Mouse (Mus musculus) left cerebral cortex, adult 9 months (tissue): ENCODE data around the gene Ctf1.
A peak's percentile ranks its signal among the peaks of the same experiment; 100 is the strongest.

Experiments used
- DNase-seq, 2 experiments: peaks; one replicate each; pipeline ENCODE4 v3.0.0; 2022; ENCODE audit warnings: low spot score in 2 of 2

Ctf1 gene

DNA sequence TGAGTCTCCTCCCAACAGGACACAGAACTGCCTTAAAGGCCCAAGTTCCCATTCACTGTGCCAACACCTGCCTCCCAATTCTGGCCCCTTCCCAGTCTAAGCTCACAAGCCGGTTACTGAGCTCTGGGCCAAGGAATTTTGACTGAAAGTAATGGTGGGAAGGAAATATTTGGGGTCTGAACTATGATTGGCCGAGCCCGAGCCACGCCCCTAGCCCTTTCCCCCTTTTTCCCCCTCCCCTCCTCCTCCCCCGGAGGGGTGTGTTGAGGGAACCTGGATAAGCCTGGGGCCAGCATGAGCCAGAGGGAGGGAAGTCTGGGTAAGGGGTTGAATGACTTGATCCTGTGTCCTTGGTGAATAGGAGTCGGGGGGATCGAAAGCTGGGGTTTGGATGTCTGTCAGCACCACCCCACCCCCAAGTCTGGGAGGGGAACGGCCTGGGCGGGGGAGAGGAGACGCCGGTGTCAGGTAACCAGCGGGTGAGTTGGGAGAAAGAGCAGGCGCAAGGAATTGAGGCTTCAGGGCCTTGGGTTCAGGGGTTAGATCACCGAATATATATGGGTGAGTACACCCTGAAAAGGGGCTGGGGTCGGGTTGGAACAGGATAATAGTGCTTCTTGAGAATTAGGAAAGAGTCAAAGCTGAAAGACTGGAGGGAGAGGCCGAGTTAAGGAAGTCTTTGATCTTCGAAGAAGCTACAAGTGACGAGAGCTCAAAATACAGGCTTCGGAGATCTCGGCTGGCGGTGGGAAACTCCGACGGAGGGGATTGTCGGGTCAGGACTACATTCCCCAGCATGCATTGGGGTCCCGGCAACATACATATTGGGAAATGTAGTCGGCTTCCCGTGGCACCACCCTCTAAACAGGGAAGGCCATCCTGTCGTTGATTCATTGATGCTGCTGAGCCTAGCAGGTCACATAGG, at the start of gene Ctf1:
Gene Ctf1 (plus strand): TSS at position 276 of the 925 bp plus-strand sequence.
- DNase-seq = peak in 1 of 2 experiments; percentile 75

GRCm38 (mm10) chr7:127662926-127663325, 49.6 kb upstream of the Ctf1 start:
- no peak for DNase-seq

GRCm38 (mm10) chr7:127666066-127666654, 46.4 kb upstream of the Ctf1 start:
- no peak for DNase-seq

GRCm38 (mm10) chr7:127666679-127667078, 45.9 kb upstream of the Ctf1 start:
- DNase-seq = no peak

DNA sequence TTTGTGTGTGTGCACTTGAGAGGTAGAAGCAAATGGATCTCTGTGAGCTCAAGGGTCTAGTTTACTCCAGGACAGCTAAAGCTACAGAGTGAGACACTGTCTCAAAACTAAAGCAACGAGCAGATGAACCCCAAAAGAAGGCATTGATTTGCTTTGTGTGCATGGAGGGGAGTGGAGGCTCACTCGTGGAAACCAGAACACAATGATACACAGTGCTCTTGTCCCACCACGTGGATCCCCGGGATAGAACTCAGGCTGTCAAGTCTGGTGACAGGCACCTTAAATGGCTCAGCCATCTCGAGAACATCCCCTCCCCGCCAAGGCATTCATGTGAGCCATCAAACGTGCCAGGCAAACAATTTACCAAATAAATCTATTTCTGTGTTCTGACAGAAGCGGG, 45.4 kb upstream of the Ctf1 start:
- peak in 1 of 2 experiments; percentile 11 for DNase-seq

- no peak for DNase-seq
Observed at GRCm38 (mm10) chr7:127671880-127672774, 40.4 kb upstream of the Ctf1 start.

DNA sequence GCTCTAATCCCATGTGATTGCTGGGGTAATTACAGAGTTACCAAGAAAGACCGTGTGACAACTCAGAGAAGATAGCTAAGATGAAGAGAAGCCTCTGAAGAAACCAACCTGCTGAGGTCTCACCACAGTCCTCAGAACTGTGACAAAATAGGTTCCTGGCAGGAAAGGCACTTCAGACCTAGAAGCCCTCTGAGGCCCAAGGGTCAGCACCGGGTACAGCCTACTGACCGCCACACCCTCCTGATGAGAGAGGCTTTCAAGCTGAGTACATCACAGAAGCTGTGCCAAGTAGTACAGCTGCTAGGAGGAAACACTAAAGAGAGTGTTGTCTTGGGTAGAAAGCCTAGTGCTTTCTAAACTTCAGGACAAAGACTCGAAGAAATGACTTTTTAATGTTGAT, 39.8 kb upstream of the Ctf1 start:
- no peak for DNase-seq

DNA sequence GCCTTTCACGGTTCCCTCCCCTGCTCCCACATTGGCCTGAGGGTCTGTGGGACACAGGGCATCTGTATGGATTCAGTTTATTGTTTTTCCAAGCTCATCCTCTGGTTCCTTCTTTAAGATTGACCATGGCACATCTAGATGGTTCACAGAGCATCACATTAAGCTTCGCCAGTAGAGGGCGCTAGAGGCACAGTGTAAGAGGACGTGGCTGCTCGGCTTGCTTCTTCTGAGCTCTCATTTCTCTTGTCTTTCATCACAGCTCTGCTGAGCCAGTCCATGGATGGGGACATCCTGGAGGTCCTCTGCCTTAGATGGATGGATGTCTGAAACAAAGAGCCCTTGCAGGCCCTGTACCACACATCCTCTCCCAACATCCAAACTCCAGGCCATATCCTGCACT, 37.6 kb upstream of the Ctf1 start:
- peak; percentile 57 to 93 for DNase-seq

GRCm38 (mm10) chr7:127675391-127675811, 37.1 kb upstream of the Ctf1 start:
- DNase-seq = peak in 1 of 2 experiments; percentile 31

- DNase-seq = peak in 1 of 2 experiments; percentile 27
Observed at GRCm38 (mm10) chr7:127677077-127677476, 35.5 kb upstream of the Ctf1 start.

DNA sequence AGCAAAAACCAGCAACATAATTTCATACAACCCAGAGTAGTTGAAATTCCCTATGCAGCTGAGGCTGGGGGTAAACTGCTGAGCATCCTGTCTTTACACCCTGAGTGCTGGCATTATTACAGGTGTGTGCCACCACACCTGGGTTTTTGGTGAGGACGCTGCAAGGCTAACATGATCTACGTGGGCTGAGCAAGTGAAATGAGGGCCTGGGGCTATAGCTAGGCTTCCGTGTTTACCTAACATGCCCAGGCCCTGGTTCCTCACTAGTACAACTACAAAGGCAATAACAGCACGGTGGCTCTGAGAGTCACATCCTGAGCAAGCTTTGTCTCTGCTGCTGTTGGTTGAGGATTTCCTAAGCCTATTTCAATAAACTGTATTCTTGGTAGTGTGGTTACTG, 34.9 kb upstream of the Ctf1 start:
- no peak for DNase-seq

- DNase-seq = no peak
Observed at GRCm38 (mm10) chr7:127678811-127679210, 33.7 kb upstream of the Ctf1 start.

- no peak for DNase-seq
Observed at GRCm38 (mm10) chr7:127680541-127680940, 32.0 kb upstream of the Ctf1 start.

GRCm38 (mm10) chr7:127681888-127682553, 30.5 kb upstream of the Ctf1 start:
- DNase-seq = no peak

DNA sequence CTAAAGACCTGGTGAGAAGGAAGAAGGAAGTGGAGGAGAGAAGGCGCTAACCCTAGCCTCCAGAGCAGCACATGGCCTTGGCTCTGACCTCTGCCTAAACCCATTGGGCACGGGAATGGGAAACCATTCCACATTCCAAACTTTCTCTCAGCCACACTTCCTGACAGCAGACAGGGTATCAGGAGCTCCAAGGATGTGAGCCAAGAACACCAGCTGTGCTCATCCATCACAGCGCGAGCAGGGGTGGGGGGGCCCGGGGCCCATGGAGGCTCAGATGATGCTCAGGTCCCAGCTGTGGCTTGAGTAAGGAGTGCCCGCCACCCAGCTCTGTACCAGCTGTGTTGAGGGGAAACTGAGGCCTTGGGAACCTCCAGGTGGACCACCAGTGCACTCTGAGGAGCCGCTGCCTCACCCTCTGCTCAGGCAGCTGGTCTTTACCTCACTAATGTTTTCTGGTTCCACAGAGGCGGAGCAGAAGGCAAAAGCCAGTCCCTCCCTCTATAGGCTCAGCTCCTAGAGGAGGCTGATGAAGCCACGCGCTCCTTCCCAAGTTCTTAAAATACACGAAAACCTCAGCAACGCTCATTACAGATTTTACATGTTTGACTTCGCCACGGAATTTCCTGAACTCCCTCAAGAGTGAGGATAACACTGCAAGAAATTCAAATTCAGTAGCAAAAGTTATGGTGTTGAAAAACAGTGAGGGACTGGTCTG, 27.1 kb upstream of the Ctf1 start:
- peak in 1 of 2 experiments; percentile 31 for DNase-seq

GRCm38 (mm10) chr7:127686740-127687449, 25.6 kb upstream of the Ctf1 start:
- no peak for DNase-seq

GRCm38 (mm10) chr7:127688935-127689334, 23.6 kb upstream of the Ctf1 start:
- DNase-seq = peak in 1 of 2 experiments; percentile 37

GRCm38 (mm10) chr7:127689626-127690280, 22.8 kb upstream of the Ctf1 start:
- no peak for DNase-seq

GRCm38 (mm10) chr7:127691221-127691989, 21.1 kb upstream of the Ctf1 start:
- peak in 1 of 2 experiments; percentile 55 for DNase-seq
